32 mouse cellular contexts compared by ENCODE assay signal in the genomic region with DNA sequence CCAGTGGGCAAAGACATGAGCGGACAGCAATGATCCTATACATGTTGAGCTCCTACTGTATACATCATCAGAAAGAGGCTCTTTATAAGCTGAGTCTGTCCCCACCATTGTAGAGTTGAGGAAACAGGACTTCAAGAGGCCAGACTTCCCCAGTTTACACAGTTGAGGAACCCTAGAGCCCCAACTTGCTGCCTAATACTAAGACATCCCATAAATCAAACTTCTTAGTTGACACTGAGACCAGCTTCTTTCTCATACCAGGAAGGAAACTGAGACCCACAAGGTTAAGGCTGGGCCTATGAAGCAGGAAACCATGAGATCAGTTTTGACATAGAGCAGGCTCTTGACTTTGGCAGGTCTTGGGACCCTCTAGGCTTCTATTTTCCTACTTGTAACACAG. TPM values are rescaled to one million over a fixed set of nuclear protein-coding genes. Genes with fewer than 3 reads are reported as not detected.
DNase-seq lines count a peak whose midpoint lies in the region; ATAC-seq and TF ChIP-seq lines count a peak whose summit lies in the region.
"Had no signal": no experiment of that assay in that cellular context is flagged by ENCODE, and none has a peak within 500 bp of the region (broad histone marks: within the 10 kb centered on the region; RNA-seq: fewer than 3 reads in every experiment).

No protein-coding gene starts in this region.

- no peak for DNase-seq in layer of hippocampus, adult 2 months (ENCODE audit: low spot score in 2 of 2)
- DNase-seq in layer of hippocampus, postnatal 14 days (ENCODE audit: low spot score in 2 of 2), result no peak
- DNase-seq in testis, postnatal 14 days (ENCODE audit: low spot score), result no peak
- no peak for DNase-seq in right cerebral cortex, postnatal 4 days
- DNase-seq: adrenal gland, adult 8-10 months; adrenal gland, postnatal 25 days; cerebellum, adult 11-12 months; cerebellum, adult 8-10 months; cerebellum, postnatal 10 days; cerebellum, postnatal 36 days; forebrain, postnatal 0 days; gastrocnemius, adult 2 months; gastrocnemius, postnatal 14 days; heart, adult 11 months had no signal

- no peaks in the 10 kb centered on the region for H3K27me3 ChIP-seq in testis, adult 2 months (ENCODE audit: control insufficient read depth, insufficient read depth, low read length)
- H3K27me3 ChIP-seq: embryonic facial prominence, embryonic 12.5 days; embryonic facial prominence, embryonic 15.5 days; hindbrain, embryonic 12.5 days had no signal

- H3K27ac ChIP-seq in layer of hippocampus, adult 2 months, result peak overlapping the region; percentile 88
- no peak overlapping the region for H3K27ac ChIP-seq in testis, adult 2 months (ENCODE audit: control insufficient read depth, insufficient read depth, low read depth, low read length)
- H3K27ac ChIP-seq: embryonic facial prominence, embryonic 12.5 days; embryonic facial prominence, embryonic 15.5 days; gastrocnemius, adult 2 months; hindbrain, embryonic 12.5 days had no signal

- H3K4me3 ChIP-seq in layer of hippocampus, adult 2 months, result no peak overlapping the region
- peak overlapping the region; percentile 89 for H3K4me3 ChIP-seq in testis, adult 2 months (ENCODE audit: control insufficient read depth, low read depth, low read length)
- H3K4me3 ChIP-seq: embryonic facial prominence, embryonic 12.5 days; embryonic facial prominence, embryonic 15.5 days; gastrocnemius, adult 2 months; hindbrain, embryonic 12.5 days had no signal

- ATAC-seq in hematopoietic stem cell, adult 5-6 weeks (replicated peaks in 1 of 2; ENCODE audit: insufficient read depth in 1 of 2, low FRiP score in 2 of 2, low TSS enrichment in 1 of 2, low read depth in 1 of 2, poor library complexity in 2 of 2, severe bottlenecking in 2 of 2), result peak; percentile 23 to 53; a peak in 3 of 4 replicates
- ATAC-seq: activated CD4-positive, CD25-positive, alpha-beta regulatory T cell, adult 4 months; forebrain, embryonic 14.5 days; forebrain, postnatal 0 days; hindbrain, embryonic 16.5 days; inflammation-experienced regulatory T-cells, adult 6 months had no signal

- TF ChIP-seq POLR2A in testis, adult 2 months (IDR thresholded peaks at IDR 0.05; ENCODE audit: control insufficient read depth, low read depth, low read length), result no peak

- no peaks in the 10 kb centered on the region for H3K4me1 ChIP-seq in testis, adult 2 months (ENCODE audit: control insufficient read depth, insufficient read depth, low read length)
- H3K4me1 ChIP-seq: embryonic facial prominence, embryonic 12.5 days had no signal

- H3K36me3 ChIP-seq in testis, adult 2 months (ENCODE audit: control insufficient read depth, insufficient read depth, low read length), result no peaks in the 10 kb centered on the region
- H3K36me3 ChIP-seq: embryonic facial prominence, embryonic 12.5 days; embryonic facial prominence, embryonic 15.5 days; hindbrain, embryonic 12.5 days had no signal

- TF ChIP-seq CTCF in layer of hippocampus, adult 2 months (conservative IDR thresholded peaks at IDR 0.05), result no peak
- TF ChIP-seq CTCF in testis, adult 2 months (IDR thresholded peaks at IDR 0.05; ENCODE audit: control insufficient read depth, insufficient read depth, insufficient replicate concordance, low read depth, low read length), result no peak

RNA-seq across cellular contexts. Expression of gene Tex33, which starts 10.1 kb away (rescaled TPM):
- not detected for total RNA-seq in layer of hippocampus, adult 2 months (2021)
- under 1 TPM in 1 of 2 experiments, not detected in 1; 0.43 TPM for total RNA-seq in layer of hippocampus, postnatal 14 days (2021)
- 1,340 and 1,395 TPM in 2 replicates for polyA plus RNA-seq in testis, adult 2 months (2012; rRNA removed)
- 0.75 TPM in 1 of 2 replicates, not detected in the other for total RNA-seq in hematopoietic stem cell, adult 5-6 weeks (2017)
- total RNA-seq: adrenal gland, postnatal 25 days; ES-E14; forebrain, postnatal 0 days; gastrocnemius, adult 2 months; gastrocnemius, postnatal 14 days; gastrocnemius, postnatal 4 days; heart, adult 8-10 months; heart, postnatal 25 days had no signal
- polyA plus RNA-seq: activated CD4-positive, CD25-positive, alpha-beta regulatory T cell, adult 4 months; brain, embryonic 14.5 days; embryonic facial prominence, embryonic 12.5 days; forebrain, embryonic 11.5 days; forebrain, embryonic 14.5 days; forebrain, postnatal 0 days; heart, embryonic 11.5 days; heart, embryonic 14.5 days; heart, postnatal 0 days; hindbrain, embryonic 12.5 days; hindbrain, embryonic 16.5 days; inflammation-experienced regulatory T-cells, adult 6 months had no signal

RNA-seq across cellular contexts. Expression of gene Tst, which starts 20.1 kb away (rescaled TPM):
- 10 to 100 TPM; 35.6 to 40.3 TPM for total RNA-seq in layer of hippocampus, adult 2 months (2021)
- total RNA-seq in layer of hippocampus, postnatal 14 days (2021), result 10 to 100 TPM; 35.4 to 45.6 TPM
- polyA plus RNA-seq in testis, adult 2 months (2012; rRNA removed), result 29.8 and 38.6 TPM in 2 replicates
- total RNA-seq in hematopoietic stem cell, adult 5-6 weeks (2017), result 9.5 and 16.6 TPM in 2 replicates

RNA-seq across cellular contexts. Expression of gene Mpst, which starts 20.7 kb away (rescaled TPM):
- 10 to 100 TPM; 29.5 to 31.8 TPM for total RNA-seq in layer of hippocampus, adult 2 months (2021)
- 10 to 100 TPM; 39.5 to 41.9 TPM for total RNA-seq in layer of hippocampus, postnatal 14 days (2021)
- 5.1 and 6.4 TPM in 2 replicates for polyA plus RNA-seq in testis, adult 2 months (2012; rRNA removed)
- 19.4 and 24.1 TPM in 2 replicates for total RNA-seq in hematopoietic stem cell, adult 5-6 weeks (2017)

RNA-seq across cellular contexts. Expression of gene Kctd17, which starts 42.8 kb away (rescaled TPM):
- 100 to 1,000 TPM; 263 to 271 TPM for total RNA-seq in layer of hippocampus, adult 2 months (2021)
- total RNA-seq in layer of hippocampus, postnatal 14 days (2021), result 100 to 1,000 TPM; 254 to 262 TPM
- 12.2 and 12.3 TPM in 2 replicates for polyA plus RNA-seq in testis, adult 2 months (2012; rRNA removed)
- 17.7 and 21.4 TPM in 2 replicates for total RNA-seq in hematopoietic stem cell, adult 5-6 weeks (2017)
